Mouse (Mus musculus) layer of hippocampus, adult 18-20 months (tissue): ENCODE measurements around the gene Sugct. TPM values are rescaled to one million over a fixed set of nuclear protein-coding genes. Genes with fewer than 3 reads are reported as not detected.

Experiments used
- DNase-seq, 2 experiments: peaks; one replicate each; pipeline ENCODE4 v3.0.0; 2022; ENCODE audit warnings: low spot score in 2 of 2
- total RNA-seq, 2 experiments: library from RNA; stranded (reverse); gene quantifications; 2 replicates each; pipeline ENCODE4 v1.2.3; 2021

The Sugct gene
- total RNA-seq, 2 experiments from 2014 or later: 2.8 to 3.0 TPM

DNA sequence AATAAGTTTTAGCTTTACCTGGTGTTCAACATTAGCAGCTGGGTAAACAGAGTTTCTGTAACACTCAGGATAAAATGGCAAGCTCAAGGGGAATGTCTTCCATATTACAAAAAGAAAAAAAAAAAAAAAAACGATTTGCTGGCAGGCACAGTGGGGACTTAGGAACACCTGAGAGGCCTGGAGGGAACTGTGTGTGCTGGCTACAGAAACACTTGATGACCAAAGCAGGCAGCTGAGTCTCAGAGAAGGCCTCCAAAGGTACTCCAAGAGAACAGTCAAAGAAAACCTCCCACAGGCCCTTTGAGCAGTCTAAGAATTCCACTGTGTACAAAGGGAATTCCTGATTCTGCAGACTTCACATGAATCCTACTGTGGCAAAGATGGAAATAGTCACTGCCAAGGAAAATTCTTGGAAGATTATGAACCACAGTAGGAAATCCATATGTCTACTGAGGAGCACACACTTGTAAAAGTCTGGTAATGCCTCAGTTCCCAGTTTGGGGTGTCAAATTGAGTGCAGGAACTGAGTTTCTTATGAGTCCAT is 397.8 kb downstream of the Sugct start:
- no peak for DNase-seq

DNA sequence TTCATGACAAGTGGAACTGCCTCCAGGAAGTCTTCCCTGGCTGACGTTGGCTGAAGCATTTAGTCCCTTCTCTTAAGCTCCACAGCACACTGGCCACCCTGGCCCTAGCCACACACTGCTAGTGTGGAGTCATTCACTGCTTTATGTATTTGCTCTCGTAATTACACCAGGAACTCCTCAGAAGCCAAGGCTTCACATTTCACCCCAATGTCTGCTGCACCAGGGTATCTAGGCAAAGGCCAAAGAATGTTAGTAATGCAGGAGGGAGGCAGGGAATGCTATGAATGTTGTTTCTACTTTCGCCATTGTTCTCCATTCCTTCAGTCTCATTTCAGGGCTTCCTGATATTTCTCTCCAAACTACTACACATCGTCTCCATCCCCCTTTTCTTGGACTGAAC is 398.4 kb downstream of the Sugct start:
- DNase-seq: no peak

GRCm38 (mm10) chr13:17296460-17296859 is 398.9 kb downstream of the Sugct start:
- DNase-seq: no peak

DNA sequence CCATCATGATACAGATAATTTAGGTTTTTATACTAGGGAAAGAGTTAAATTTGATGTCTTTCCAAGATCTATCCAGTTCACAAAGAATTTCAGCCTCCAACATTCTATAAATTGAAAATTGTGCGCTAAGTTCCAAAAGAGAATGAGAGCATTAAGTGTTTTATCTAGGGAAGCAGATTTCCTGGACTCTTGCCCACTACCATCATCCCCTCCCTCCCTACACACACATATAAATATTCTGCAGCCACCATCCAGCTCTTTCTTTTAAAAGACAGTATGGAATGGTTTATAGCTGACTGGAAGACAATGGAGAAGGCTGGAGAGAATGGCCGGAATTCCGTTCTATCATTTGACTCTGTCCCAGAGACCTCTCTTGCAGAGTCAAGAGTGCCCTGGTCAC is 404.3 kb downstream of the Sugct start:
- no peak for DNase-seq

DNA sequence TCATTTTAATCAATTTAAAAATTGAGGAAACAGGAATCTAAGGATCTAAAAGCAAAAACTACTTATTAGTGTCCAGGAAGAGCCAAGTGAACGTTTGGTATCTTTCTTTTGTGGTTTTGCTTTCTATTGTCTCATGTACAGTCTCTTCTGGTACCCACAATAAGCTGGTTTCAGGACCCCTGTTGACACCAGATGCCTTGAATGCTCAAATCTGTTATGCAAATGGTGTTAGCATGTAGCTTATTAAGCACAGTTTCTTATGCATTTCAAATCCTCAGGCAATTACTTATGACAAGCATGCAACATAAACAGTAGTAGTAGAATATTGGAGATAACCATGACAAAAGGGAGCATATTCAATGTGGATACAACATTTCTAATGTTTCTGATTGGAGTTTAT is 407.0 kb downstream of the Sugct start:
- no peak for DNase-seq

DNA sequence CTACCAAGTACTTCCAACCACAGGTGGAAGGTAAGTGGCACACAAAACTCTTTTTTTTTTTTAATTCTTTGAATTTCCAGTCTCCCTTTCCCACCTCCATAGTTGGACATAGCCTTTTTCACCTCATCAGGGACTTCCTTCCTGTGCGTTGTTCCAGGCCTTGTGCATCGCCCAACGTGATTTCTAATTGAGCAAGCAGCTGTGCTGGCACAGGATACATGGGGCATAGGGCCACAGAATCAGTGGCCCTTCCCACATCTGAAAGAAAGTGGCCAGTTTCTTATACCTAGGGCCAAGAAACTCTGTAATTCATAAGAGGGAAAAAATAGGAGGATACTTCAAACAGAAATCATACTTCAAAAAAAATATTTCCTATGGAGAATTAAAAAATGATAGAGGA is 449.4 kb downstream of the Sugct start:
- no peak for DNase-seq

GRCm38 (mm10) chr13:17216524-17216923 is 478.8 kb downstream of the Sugct start:
- DNase-seq: no peak

- no peak for DNase-seq
These were observed 482.7 kb downstream of the Sugct start for GRCm38 (mm10) chr13:17212681-17213080.

DNA sequence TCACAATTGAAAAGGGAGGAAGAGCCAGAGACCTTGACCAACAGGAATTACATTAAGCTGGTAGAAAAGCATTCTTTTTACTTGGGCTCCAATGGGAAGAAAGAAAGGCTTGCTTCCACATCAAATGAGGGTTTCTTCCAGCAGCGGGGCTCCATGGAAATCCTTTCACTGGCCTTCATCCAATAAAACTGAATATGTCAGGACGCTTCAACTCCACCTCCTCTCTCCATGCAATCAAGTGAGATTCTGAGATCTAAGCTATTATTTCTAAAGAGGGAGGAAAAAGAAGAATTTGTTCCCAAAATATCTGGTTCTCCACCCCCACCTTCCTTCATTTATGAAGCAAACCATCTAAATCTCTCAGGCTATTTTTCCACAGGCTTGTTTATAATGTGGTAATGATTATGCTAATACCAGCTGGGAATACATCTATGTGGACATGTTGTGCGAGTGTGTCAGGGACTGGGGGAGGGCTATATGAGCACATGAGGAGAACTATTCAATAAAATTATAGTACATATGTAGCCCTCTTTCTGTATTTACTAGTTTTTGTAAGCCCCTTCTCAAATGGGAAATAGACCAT is 505.1 kb downstream of the Sugct start:
- DNase-seq: peak in 1 of 2 experiments; percentile 6

DNA sequence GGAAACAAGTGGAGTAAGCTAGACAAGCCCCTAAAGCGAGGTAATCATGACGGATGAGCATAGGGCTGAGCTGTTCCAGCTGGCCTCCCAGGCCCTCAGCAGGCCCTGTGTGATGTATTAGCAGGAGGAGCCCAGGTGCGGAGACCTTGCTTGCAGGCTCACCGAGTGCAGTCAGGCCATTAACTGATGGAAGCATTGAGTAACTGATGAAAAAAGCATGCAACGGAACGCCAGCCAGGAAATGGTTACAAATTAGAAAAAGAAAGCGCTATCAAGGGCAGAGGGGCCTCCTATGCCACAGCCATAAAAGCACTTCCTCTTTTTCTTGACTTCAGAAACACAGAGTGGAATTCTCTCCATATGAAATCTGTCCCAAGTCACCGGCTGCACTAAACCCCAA is 510.1 kb downstream of the Sugct start:
- DNase-seq: no peak

- DNase-seq: no peak
These were observed 529.4 kb downstream of the Sugct start for GRCm38 (mm10) chr13:17165917-17166316.

GRCm38 (mm10) chr13:17164721-17165120 is 530.6 kb downstream of the Sugct start:
- no peak for DNase-seq

- DNase-seq: no peak
These were observed 548.8 kb downstream of the Sugct start for GRCm38 (mm10) chr13:17146441-17146992.

- no peak for DNase-seq
These were observed 579.3 kb downstream of the Sugct start for GRCm38 (mm10) chr13:17116073-17116472.

DNA sequence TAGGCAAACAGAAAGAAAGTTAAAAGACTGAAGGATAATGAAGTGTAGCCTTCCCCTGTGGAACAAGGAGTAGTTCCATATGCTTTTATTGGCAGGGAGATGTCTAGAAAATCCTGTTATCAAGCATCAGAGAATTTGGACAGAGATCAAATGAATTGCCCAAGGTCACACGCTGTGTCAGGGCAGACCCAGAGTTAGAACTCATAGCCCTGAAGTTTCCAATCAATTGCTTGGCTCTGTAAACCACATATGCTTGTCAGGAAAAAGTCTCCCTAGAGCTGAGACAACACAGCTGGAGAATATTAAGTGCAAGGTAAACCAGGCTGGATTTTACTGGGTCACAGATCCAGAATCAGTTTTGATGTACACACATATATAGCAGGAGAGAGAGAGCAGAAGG is 593.0 kb downstream of the Sugct start:
- no peak for DNase-seq

DNA sequence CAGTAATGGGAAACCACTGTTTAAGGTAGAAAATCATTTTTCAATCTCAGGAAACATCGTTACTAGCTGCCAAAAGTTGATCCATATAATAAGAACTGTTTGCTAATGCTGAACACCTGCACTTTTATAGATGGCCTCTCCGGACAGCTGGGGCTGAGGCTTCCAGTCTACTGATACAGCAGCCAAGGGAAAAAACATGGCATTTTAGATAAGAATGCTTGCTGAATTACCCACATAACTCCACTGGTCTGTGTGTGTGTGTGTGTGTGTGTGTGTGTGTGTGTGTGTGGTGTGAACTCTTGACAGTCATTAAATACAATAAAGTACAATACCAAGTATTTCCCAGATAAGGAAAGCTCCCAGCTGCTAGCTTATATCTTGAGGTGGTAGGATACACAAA is 608.8 kb downstream of the Sugct start:
- DNase-seq: no peak

DNA sequence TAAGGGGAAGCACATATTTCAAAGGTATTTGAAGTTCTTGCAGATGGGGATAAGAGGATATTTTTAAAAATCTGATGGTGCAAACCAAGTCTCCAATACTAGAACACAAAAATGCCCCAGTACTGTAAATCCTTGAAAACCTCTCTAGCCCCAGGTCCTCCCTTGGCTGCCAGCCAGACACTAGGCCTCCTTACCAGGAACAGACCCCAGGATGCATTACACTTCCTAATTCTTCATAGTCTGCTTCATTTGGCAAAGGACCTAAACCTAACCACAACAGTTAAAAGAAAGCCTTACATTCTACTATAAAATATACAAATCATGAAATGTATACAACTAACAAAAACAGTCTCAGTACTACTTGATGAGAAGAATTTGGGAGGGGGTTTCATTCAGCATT is 609.2 kb downstream of the Sugct start:
- DNase-seq: no peak

GRCm38 (mm10) chr13:17084946-17085852 is 610.2 kb downstream of the Sugct start:
- DNase-seq: no peak

DNA sequence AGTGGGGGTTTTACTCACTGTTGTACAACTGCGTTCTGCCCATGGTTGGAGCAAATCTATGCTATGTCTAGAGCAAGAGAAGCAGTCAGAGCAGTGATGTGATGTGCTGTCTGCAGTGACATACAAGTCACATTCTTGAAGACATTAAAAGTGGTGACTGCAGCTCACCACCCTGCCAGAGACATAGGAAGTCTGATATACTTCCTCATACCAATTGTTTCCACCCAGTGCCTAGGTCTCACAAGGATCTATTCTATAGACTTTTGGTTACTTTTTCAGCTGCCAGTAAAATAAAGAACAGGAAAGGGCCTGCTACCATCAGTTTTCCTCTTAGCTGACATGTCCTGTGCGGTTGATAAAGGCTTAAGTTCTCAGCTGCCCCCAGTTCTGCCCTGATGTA is 613.7 kb downstream of the Sugct start:
- DNase-seq: no peak

DNA sequence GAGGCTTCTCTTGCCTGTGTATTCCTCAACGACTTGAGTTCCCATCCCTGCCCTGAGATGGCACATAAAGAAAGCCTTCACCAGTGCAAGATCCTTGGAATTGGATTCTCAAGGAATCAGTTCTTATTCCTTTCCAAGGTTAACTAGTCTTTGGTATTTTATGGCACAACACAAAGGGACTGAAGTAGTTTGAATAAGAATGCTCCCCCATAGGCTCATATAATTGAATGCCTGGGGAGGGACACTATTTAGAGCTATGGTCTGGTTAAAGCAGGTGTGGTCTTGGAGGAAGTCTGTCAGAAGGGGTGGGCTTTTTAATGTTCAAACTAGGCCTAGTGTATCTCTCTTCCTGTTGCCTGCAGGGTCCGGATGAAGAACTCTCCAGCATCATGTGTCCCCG is 629.8 kb downstream of the Sugct start:
- DNase-seq: no peak

DNA sequence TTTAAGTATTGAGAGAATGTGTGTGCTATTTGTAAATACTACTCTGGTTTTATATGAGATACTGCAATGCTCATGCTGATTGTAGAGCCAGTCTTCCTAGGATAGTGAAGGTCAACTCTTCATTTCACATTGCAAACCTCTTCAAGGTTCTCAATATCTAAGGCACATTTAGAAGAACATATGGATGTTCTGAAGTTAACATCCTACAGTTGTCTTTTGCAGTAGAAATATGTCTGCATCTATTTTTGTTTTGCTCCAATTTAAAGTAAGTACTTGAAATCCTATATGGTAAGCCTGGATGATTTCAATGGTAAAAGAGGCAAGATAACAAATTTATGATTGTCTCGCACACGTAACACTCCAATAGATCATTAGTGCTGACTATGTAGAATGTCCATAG is 638.7 kb downstream of the Sugct start:
- DNase-seq: no peak
